Mouse (Mus musculus): ENCODE measurements around the gene Ccdc144b. TPM values are rescaled to one million over a fixed set of nuclear protein-coding genes. Genes with fewer than 3 reads are reported as not detected.

Ccdc144b gene
- total and polyA plus RNA-seq, 2 experiments from 2014 or later = not detected

- Histone ChIP-seq H3K27me3 (ENCODE audit: insufficient read depth, low read length) (no peaks in the 10 kb centered on the region), H3K4me2 (ENCODE audit: low read depth, low read length) (no peak overlapping the region), H3K36me3 (ENCODE audit: insufficient read depth, low read length) (peaks cover 38% of the 10 kb centered on the region), H3K27ac (no peak overlapping the region), H3K9me3 (ENCODE audit: low read length) (no peaks in the 10 kb centered on the region), H3K4me3 (ENCODE audit: low read length) (no peak overlapping the region), H3K9ac (replicated peaks; ENCODE audit: low read length) (no peak overlapping the region), H3K4me1 (ENCODE audit: insufficient read depth, low read length) (no peaks in the 10 kb centered on the region)
- no peak for TF ChIP-seq CTCF (IDR thresholded peaks at IDR 0.05; ENCODE audit: low read depth)
- DNase-seq (ENCODE audit: low spot score) = no peak
- no peak for ATAC-seq
- 94% methylated on average over 5 of the region's 5 CpGs for WGBS
Observed at GRCm38 (mm10) chr3:35963921-35964320, 89.4 kb downstream of the Ccdc144b start.

DNA sequence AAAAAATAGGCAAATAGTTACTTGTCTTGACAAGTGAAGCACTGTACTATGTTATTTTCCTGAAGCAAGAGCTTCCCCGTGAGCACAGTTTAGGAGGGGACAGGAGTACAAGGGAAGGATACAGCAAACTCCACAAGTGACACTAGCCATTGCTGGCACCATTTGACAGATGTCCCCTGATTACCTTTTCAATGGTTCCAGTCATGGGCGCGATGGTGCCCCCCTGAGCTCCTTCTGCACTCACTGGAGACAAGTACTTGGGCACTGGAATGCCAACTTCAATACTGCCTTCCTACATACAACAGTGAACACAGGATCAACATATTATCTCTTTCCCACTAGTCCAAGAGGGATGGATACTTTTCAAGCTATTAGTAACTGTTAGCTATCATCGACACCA is 89.9 kb downstream of the Ccdc144b start:
- Histone ChIP-seq H3K27me3 (ENCODE audit: insufficient read depth, low read length) (no peaks in the 10 kb centered on the region), H3K36me3 (ENCODE audit: insufficient read depth, low read length) (peaks cover 42% of the 10 kb centered on the region)

GRCm38 (mm10) chr3:35962967-35963366 is 90.4 kb downstream of the Ccdc144b start:
- H3K9me3 ChIP-seq (ENCODE audit: low read length) = no peaks in the 10 kb centered on the region
- H3K4me1 ChIP-seq (ENCODE audit: insufficient read depth, low read length) = no peaks in the 10 kb centered on the region
- no peak overlapping the region for H3K9ac ChIP-seq (replicated peaks; ENCODE audit: low read length)
- DNase-seq (ENCODE audit: low spot score) (no peak), ATAC-seq (no peak)
- no peak overlapping the region for H3K4me3 ChIP-seq (ENCODE audit: low read length)
- 0 out of 2 replicates have a peak, but pooled peaks have one; percentile 10 for TF ChIP-seq CTCF (IDR thresholded peaks at IDR 0.05; ENCODE audit: low read depth)
- H3K27me3 ChIP-seq (ENCODE audit: insufficient read depth, low read length) = no peaks in the 10 kb centered on the region
- H3K36me3 ChIP-seq (ENCODE audit: insufficient read depth, low read length) = peaks cover 42% of the 10 kb centered on the region
- no peak overlapping the region for H3K27ac ChIP-seq
- no peak overlapping the region for H3K4me2 ChIP-seq (ENCODE audit: low read depth, low read length)
- 93% methylated on average over 5 of the region's 5 CpGs for WGBS

More for the DNA sequence above, 89.9 kb downstream of the Ccdc144b start:
- no peak for ATAC-seq
- Histone ChIP-seq H3K4me3 (ENCODE audit: low read length) (no peak overlapping the region), H3K27ac (no peak overlapping the region), H3K9me3 (ENCODE audit: low read length) (no peaks in the 10 kb centered on the region), H3K4me1 (ENCODE audit: insufficient read depth, low read length) (no peaks in the 10 kb centered on the region), H3K4me2 (ENCODE audit: low read depth, low read length) (no peak overlapping the region), H3K9ac (replicated peaks; ENCODE audit: low read length) (no peak overlapping the region)
- 91% methylated on average over 4 of the region's 4 CpGs for WGBS
- no peak for TF ChIP-seq CTCF (IDR thresholded peaks at IDR 0.05; ENCODE audit: low read depth)
- DNase-seq (ENCODE audit: low spot score) = no peak

Other genes with a start within 250 kb of the Ccdc144b start
- 36.6 and 37.0 TPM in 2 replicates for gene Dcun1d1, start 116.1 kb downstream of the Ccdc144b start, total RNA-seq (2014; rRNA removed)
- 107 and 110 TPM in 2 replicates for gene Dcun1d1, start 116.1 kb downstream of the Ccdc144b start, polyA plus RNA-seq (2015; fragmentation: Nextera tagmentation; extraction: Ambion mirVana)
- 4.5 and 6.0 TPM in 2 replicates for gene Mccc1, start 52.9 kb downstream of the Ccdc144b start, total RNA-seq (2014; rRNA removed)
- gene Mccc1, start 52.9 kb downstream of the Ccdc144b start, polyA plus RNA-seq (2015; fragmentation: Nextera tagmentation; extraction: Ambion mirVana) = 22.3 and 25.7 TPM in 2 replicates
- gene Acad9, start 12.4 kb upstream of the Ccdc144b start, total RNA-seq (2014; rRNA removed) = 31.7 and 51.8 TPM in 2 replicates
- 69.6 and 74.1 TPM in 2 replicates for gene Acad9, start 12.4 kb upstream of the Ccdc144b start, polyA plus RNA-seq (2015; fragmentation: Nextera tagmentation; extraction: Ambion mirVana)
- gene D3Ertd254e, start 97.5 kb upstream of the Ccdc144b start, total RNA-seq (2014; rRNA removed) = 15.7 and 17.6 TPM in 2 replicates
- gene D3Ertd254e, start 97.5 kb upstream of the Ccdc144b start, polyA plus RNA-seq (2015; fragmentation: Nextera tagmentation; extraction: Ambion mirVana) = 11.2 and 12.5 TPM in 2 replicates
- gene Qrfpr, start 168.8 kb upstream of the Ccdc144b start, total RNA-seq (2014; rRNA removed) = 0.40 and 0.89 TPM in 2 replicates
- gene Qrfpr, start 168.8 kb upstream of the Ccdc144b start, polyA plus RNA-seq (2015; fragmentation: Nextera tagmentation; extraction: Ambion mirVana) = 1.3 and 1.8 TPM in 2 replicates

Data from hindbrain, postnatal 0 days (tissue).